Mouse (Mus musculus) left cerebral cortex, postnatal 4 days (tissue): ENCODE data around the gene Azi2. TPM values are rescaled to one million over a fixed set of nuclear protein-coding genes. Genes with fewer than 3 reads are reported as not detected.

ENCODE experiments used
- DNase-seq: peaks from one replicate; pipeline ENCODE4 v3.0.0-alpha.2; 2022
- intact Hi-C: fragments of 180-260 bp; cut with DNase I; formaldehyde crosslinking; loops from one replicate; pipeline ENCODE4 v1.15.1; 2025
- microRNA-seq: library from miRNA; unstranded; fragments of <30 nt; microRNA quantifications from one replicate; pipeline ENCODE4 v1.2.0, GENCODE M21; 2022
- total RNA-seq, 2 experiments: library from RNA; stranded (reverse); gene quantifications; 2 replicates each; pipeline ENCODE4 v1.2.3; 2021

Azi2 gene
- total RNA-seq, 2 experiments from 2014 or later, result 64.2 to 69.6 TPM

DNA sequence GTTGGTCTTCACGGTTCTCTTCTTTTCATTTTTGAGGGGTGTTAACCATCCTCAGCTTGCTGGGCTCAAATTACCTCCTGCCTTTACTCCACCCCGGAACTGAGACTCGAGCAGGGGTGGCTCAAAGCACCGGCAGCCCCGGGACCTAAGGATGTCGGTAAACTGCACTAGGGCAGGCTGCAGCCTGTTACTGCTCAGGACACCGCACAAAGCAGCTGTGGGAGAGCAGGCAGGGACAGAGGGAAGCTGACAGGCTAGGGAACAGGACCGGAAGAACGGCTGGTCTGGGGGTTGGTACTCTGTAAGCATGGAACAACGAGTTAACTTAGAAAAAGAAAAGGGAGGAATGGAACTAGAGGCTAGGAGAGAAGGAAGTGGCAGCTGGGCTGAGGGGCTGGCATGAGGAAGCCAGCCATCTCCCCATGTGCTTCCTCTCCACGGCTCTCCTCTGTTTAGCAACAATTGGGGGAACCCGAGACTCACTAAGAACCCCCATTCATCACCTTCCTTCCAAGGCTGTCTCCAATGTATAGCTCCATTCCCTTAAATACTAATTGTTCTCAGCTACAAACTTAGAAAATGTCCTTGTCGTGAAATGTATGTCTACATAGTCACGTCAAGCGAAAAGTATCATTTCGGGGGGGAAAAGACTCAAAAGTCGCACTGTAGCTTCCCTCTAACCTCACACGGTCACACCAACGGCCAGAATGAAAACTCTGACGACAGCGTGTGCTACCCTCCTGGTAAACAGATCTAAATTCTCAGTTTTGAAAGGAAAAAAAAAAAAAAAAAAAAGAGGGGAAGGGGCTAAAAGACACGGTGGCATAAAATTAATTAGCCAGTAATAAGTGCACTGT, 42.5 kb downstream of the Azi2 start:
- DNase-seq, result no peak
- intact Hi-C loops, result no loop called here

- intact Hi-C loops, result no loop called here
- no peak for DNase-seq
Measured at GRCm38 (mm10) chr9:118083834-118084233, 43.5 kb downstream of the Azi2 start.

- intact Hi-C loops, result loop anchor here (5.0 kb wide), 1 partner anchor 388 kb away; no protein-coding TSS in a partner anchor
- DNase-seq, result no peak
Measured at GRCm38 (mm10) chr9:118099395-118099794, 59.1 kb downstream of the Azi2 start.

GRCm38 (mm10) chr9:118100484-118100883, 60.2 kb downstream of the Azi2 start:
- no peak for DNase-seq
- intact Hi-C loops, result no loop called here

DNA sequence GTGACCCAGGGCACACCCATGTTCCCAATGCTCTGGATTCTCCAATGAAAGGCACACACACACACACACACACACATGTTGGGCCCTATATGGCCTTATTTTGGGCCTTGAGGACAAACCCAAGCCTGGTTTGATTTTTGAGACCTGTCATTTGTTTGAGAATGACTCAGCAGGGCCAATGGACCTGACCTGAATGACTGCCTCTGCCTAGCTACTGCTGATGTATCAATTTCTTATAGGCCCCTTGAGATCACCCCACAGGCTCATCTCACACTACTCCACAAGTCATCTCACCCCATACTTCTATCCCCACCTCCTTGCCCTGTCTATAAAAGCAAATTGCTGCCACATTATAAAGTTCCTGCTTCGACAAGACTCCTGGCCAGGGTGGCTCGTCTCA, 61.5 kb downstream of the Azi2 start:
- DNase-seq, result no peak
- intact Hi-C loops, result no loop called here

DNA sequence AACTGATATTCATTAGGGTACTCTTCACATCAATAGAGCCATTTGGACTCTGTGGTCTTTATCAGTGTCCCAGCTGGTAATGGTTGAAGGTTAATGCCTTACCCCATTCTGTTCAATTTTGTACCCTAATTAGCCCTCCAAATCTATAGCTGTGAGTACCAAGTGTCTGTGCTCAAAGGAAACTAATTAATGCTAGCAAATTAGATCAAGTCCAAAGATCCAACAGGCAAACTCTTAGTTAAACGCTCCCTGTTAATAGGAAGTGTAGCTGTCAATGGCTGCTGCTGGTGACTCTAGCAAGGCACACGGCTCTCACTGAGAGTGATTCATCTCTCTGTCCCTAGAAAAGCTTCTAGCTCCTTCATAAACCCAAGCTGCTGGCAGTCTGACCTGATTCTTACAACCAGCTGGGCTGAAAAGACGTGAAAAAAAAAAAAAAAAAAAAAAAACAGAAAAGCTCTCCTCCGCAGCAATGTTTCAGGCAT, 68.3 kb downstream of the Azi2 start:
- intact Hi-C loops, result no loop called here
- DNase-seq, result no peak

DNA sequence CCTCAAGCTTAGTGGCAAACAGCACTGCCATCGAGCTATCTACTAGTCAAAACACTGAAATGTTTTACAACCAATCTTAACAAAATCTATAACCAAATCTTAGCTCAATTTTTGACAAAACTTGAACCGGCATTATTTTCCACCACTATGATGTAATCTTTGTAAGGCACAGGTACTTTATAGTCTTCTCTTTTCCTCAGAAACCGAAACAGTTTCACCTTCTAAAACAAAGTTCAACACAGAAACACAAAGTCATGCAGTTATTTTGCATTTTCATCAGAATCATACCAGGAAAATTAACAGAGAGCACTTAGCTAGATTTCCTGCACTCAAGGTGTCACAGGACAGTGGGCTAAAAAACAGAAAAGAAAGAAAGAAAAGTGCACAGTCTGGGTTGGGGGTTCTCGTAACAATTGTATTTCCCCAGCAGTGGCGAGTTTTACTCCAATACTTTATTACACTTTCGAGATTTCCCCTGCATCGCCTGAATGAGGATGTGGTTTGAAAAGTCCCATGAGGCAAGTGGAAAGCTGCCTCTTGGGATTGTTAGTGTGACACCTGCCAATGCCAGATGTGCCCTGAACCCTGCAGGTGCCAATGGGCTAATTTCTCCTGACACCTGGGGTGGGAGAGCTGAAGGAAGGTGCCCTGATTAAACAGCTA, 69.5 kb downstream of the Azi2 start:
- no peak for DNase-seq
- intact Hi-C loops, result no loop called here

- intact Hi-C loops, result no loop called here
- no peak for DNase-seq
Measured at GRCm38 (mm10) chr9:118110360-118110710, 70.0 kb downstream of the Azi2 start.

Small RNA genes within 50 kb of the gene (microRNA-seq; reads per million reads assigned to microRNA genes)
- gene Gm22008, result not detected

Other genes starting within 250 kb of the Azi2 start
- gene Cmc1, start 109.7 kb downstream of the Azi2 start, total RNA-seq, result 10 to 100 TPM; 17.3 to 18.0 TPM